Mouse (Mus musculus): Measurements from ENCODE around the gene Tceal1.

Tceal1 gene

DNA sequence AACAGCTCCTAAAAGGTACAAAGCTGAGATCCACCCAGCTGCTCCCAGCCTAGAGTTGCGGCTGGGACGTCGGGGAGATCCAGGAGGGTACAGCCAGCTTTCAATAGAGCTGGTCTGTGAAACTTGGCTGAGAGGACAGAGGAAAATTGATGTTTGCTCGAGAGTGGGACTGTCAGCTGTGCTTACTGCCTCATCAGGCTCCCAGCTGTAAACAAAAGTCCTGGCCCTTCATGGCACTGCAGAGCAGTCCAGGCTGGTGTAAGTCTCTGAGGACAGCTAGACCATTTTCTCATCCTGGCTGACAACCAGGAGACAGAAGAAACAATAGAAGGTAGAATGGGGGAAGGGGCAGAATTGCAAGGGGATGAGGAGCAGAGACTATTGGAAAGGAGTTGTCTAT lies 41.5 kb downstream of the Tceal1 start:
- no peak for DNase-seq (ENCODE audit: extremely low read depth, low read depth)

- DNase-seq (ENCODE audit: extremely low read depth, low read depth), result no peak
These were observed 47.7 kb downstream of the Tceal1 start for GRCm38 (mm10) chrX:136755464-136755863.

Measured in MEL-GATA-1-ER (cell line).